Mouse (Mus musculus): ENCODE results near the gene H2al3. TPM values are rescaled to one million over a fixed set of nuclear protein-coding genes. Genes with fewer than 3 reads are reported as not detected.

Gene H2al3
- polyA plus RNA-seq (2015; fragmentation: Nextera tagmentation; extraction: Ambion mirVana): not detected in 2 replicates

DNA sequence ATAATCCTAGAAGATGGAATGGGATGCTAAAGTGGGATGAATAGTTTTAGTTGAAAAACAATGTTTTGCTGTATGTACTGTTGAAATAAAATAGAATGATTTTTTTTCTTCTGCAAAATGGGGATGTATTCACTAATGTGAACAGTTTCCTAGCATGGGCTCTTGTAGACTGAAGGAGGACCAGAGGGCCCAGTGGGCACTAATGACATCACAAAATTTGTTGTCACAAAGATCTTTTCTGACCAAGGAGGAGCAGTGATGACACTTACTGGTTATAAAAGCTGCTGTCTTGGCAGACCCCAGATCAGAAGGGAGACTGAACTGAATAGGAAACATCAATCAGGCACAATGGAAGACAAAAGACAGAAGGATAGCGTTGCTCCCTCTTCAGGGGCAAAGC, at the start of gene H2al3:
TSS of gene H2al3 (plus strand) at position 301 of the 400 bp plus-strand sequence.

DNA sequence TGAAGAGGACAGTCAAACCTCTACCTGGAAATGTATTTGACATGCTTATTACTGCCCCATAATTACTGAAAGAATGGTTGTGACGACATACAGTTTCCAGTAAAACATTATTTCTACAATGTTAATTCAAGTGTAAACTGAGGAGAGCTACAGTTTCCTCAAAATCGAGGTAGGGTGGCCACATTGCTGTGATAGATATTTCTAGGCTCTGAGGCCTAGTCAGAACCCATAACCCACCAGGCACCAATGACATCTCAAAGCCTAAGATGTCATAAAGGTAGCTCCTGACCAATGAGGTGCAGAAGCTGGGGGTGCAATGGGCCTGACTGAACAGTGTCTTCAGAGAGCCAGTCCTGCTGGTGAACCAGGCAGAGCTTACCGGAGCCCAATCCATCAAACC, 2.9 kb upstream of the H2al3 start, which contains the start of gene Hypm:
TSS of gene Hypm (plus strand) at position 301 of the 400 bp plus-strand sequence.

GRCm38 (mm10) chrX:9885322-9885721, 35.8 kb downstream of the H2al3 start, which contains the start of gene Sytl5:
Sytl5 (plus strand) TSS chrX:9885622.

Other genes with a start within 250 kb of the H2al3 start
- gene Dynlt3, start 186.7 kb upstream of the H2al3 start, polyA plus RNA-seq (2015; fragmentation: Nextera tagmentation; extraction: Ambion mirVana): 54.8 and 60.7 TPM in 2 replicates
- not detected in 2 replicates for gene Hypm, start 2.8 kb upstream of the H2al3 start, polyA plus RNA-seq (2015; fragmentation: Nextera tagmentation; extraction: Ambion mirVana)
- gene Sytl5, start 35.9 kb downstream of the H2al3 start, polyA plus RNA-seq (2015; fragmentation: Nextera tagmentation; extraction: Ambion mirVana): 0.08 and 0.15 TPM in 2 replicates

Data from skeletal muscle tissue, postnatal 0 days (tissue).